Mouse (Mus musculus) liver, postnatal 0 days (tissue): ENCODE measurements around the gene Tbc1d2b.

ENCODE experiments used
- CTCF ChIP-seq: sonication (generic); IDR thresholded peaks from 2 replicates; pipeline ENCODE4 v1.5.1; 2016; ENCODE audit warnings: antibody characterized with exemption, low read depth
- EP300 ChIP-seq: IDR thresholded peaks from 2 replicates; pipeline ENCODE4 v1.6.1; 2016; ENCODE audit warnings: antibody characterized with exemption, low read depth, mild to moderate bottlenecking

DNA sequence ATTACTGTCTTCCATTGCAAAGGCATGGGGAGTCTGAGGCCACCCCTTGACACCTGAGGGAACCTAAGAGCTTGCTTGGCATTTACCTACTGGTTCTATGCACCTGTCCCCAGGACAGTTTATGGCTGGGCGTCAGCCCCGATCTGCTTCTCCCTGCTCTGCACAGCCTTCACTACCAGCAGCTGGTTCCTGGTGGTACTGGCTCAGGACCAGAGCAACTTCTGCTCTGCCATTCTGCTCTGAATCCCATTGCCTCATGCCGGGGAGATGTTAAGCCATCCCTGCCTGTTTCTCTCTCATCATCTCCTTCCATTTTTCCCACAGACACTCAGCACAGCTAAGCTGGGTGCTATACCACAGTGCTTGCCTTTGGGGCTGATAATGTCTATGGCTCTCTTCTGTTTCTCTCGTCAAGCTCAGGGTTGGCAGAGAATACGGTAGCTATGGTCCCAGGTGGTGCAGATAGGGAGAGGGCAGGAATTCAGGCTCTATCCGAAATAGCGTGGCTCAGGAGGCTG, 72.7 kb downstream of the Tbc1d2b start:
- TF ChIP-seq CTCF (no peak), EP300 (no peak)
